In the genomic region with DNA sequence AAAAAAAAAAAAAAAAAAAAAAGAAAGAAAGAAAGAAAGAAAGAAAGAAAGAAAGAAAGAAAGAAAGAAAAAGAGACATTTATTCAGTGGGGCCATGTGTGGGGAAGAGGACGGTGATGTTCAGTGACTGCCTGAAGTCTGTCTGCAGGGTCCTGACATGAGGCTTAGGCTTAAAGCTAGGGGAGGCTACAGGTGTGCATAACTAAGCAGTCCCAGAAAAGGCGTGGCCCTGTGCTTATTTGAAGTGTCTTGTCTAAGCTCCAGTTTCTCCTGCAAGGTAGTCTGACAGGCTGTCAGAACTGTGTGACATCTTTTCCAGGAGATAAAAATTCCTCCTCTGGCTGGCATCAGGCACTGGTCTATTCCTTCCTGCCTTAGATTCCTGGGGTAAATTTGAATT, we compare ENCODE assay signal across 23 mouse cellular contexts. TPM values are rescaled to one million over a fixed set of nuclear protein-coding genes. Genes with fewer than 3 reads are reported as not detected.
DNase-seq lines count a peak whose midpoint lies in the region; ATAC-seq and TF ChIP-seq lines count a peak whose summit lies in the region.
"Had no signal": no experiment of that assay in that cellular context is flagged by ENCODE, and none has a peak within 500 bp of the region (broad histone marks: within the 10 kb centered on the region; RNA-seq: fewer than 3 reads in every experiment).

No protein-coding gene starts in this region.

- no peak for ATAC-seq in embryonic facial prominence, embryonic 14.5 days (ENCODE audit: low read depth)
- ATAC-seq in lung, embryonic 15.5 days (ENCODE audit: borderline replicate concordance, extremely low read depth, low FRiP score, low TSS enrichment), result 0 out of 2 replicates have a peak, but pooled peaks have one; percentile 55
- no peak for ATAC-seq in lung, postnatal 0 days
- ATAC-seq: activated CD4-positive, CD25-positive, alpha-beta regulatory T cell, adult 4 months; CD4-positive, CD25-positive, alpha-beta regulatory T cell, adult 4 months; Patski had no signal

- H3K4me3 ChIP-seq in embryonic facial prominence, embryonic 14.5 days (ENCODE audit: low read depth, low read length), result no peak overlapping the region
- H3K4me3 ChIP-seq in embryonic facial prominence, embryonic 10.5 days, result no peak overlapping the region
- H3K4me3 ChIP-seq in lung, embryonic 15.5 days, result no peak overlapping the region
- no peak overlapping the region for H3K4me3 ChIP-seq in lung, postnatal 0 days (ENCODE audit: low read depth, low read length)

- no peak overlapping the region for H3K27ac ChIP-seq in embryonic facial prominence, embryonic 14.5 days (replicated peaks; ENCODE audit: low read depth, low read length)
- no peak overlapping the region for H3K27ac ChIP-seq in embryonic facial prominence, embryonic 10.5 days (replicated peaks)
- H3K27ac ChIP-seq in lung, embryonic 15.5 days, result 0 out of 2 replicates have a peak overlapping the region, but pooled peaks have one; percentile 18
- H3K27ac ChIP-seq in lung, postnatal 0 days (ENCODE audit: low read length), result no peak overlapping the region

- no peak for TF ChIP-seq EP300 in lung, postnatal 0 days (IDR thresholded peaks at IDR 0.05)

- DNase-seq in embryonic facial prominence, embryonic 14.5 days (ENCODE audit: low spot score), result peak; percentile 46
- DNase-seq in embryonic facial prominence, embryonic 10.5 days (ENCODE audit: low spot score), result no peak
- DNase-seq in heart, adult 11 months, result peak; percentile 86
- DNase-seq in heart, adult 8-10 months (ENCODE audit: low spot score), result no peak
- DNase-seq in lung, adult 18-20 months, result no peak
- peak; percentile 28 for DNase-seq in lung, postnatal 0 days (ENCODE audit: low spot score)
- no peak for DNase-seq in lung, postnatal 14 days
- DNase-seq: adrenal gland, adult 2 months; adrenal gland, adult 8-10 months; adrenal gland, postnatal 10 days; adrenal gland, postnatal 14 days; adrenal gland, postnatal 25 days; adrenal gland, postnatal 36 days; B cell, adult 2 months; cerebellum, adult 11 months; cerebellum, adult 11-12 months had no signal

- WGBS in embryonic facial prominence, embryonic 14.5 days, result 67% methylated on average over 2 of the region's 2 CpGs
- 76% methylated on average over 2 of the region's 2 CpGs for WGBS in embryonic facial prominence, embryonic 10.5 days
- 69% methylated on average over 2 of the region's 2 CpGs for WGBS in lung, embryonic 15.5 days
- 72% methylated on average over 2 of the region's 2 CpGs for WGBS in lung, postnatal 0 days

- no peak overlapping the region for H3K9ac ChIP-seq in embryonic facial prominence, embryonic 14.5 days (ENCODE audit: low read depth, low read length)
- H3K9ac ChIP-seq in lung, embryonic 15.5 days, result no peak overlapping the region
- no peak overlapping the region for H3K9ac ChIP-seq in lung, postnatal 0 days (replicated peaks; ENCODE audit: low read depth)

- H3K9me3 ChIP-seq in embryonic facial prominence, embryonic 14.5 days (ENCODE audit: control insufficient read depth, low read length), result no peaks in the 10 kb centered on the region
- no peaks in the 10 kb centered on the region for H3K9me3 ChIP-seq in embryonic facial prominence, embryonic 10.5 days
- no peaks in the 10 kb centered on the region for H3K9me3 ChIP-seq in lung, embryonic 15.5 days
- no peaks in the 10 kb centered on the region for H3K9me3 ChIP-seq in lung, postnatal 0 days (ENCODE audit: low read length)
- H3K9me3 ChIP-seq: G1E had no signal

- H3K36me3 ChIP-seq in embryonic facial prominence, embryonic 14.5 days (ENCODE audit: control insufficient read depth, insufficient read depth, low read length), result no peaks in the 10 kb centered on the region
- H3K36me3 ChIP-seq in embryonic facial prominence, embryonic 10.5 days (replicated peaks), result no peaks in the 10 kb centered on the region
- H3K36me3 ChIP-seq in lung, embryonic 15.5 days, result no peaks in the 10 kb centered on the region
- H3K36me3 ChIP-seq in lung, postnatal 0 days (ENCODE audit: insufficient read depth, low read length), result no peaks in the 10 kb centered on the region
- H3K36me3 ChIP-seq: G1E had no signal

- H3K4me2 ChIP-seq in embryonic facial prominence, embryonic 14.5 days (ENCODE audit: low read depth, low read length), result no peak overlapping the region
- no peak overlapping the region for H3K4me2 ChIP-seq in lung, embryonic 15.5 days
- H3K4me2 ChIP-seq in lung, postnatal 0 days (replicated peaks; ENCODE audit: low read depth, low read length), result no peak overlapping the region

- H3K4me1 ChIP-seq in embryonic facial prominence, embryonic 14.5 days (ENCODE audit: control insufficient read depth, insufficient read depth, low read length), result no peaks in the 10 kb centered on the region; the same call in 1 of the 2 replicates
- H3K4me1 ChIP-seq in embryonic facial prominence, embryonic 10.5 days, result no peaks in the 10 kb centered on the region
- peaks cover 14% of the 10 kb centered on the region for H3K4me1 ChIP-seq in lung, embryonic 15.5 days
- H3K4me1 ChIP-seq in lung, postnatal 0 days (ENCODE audit: insufficient read depth, low read depth, low read length), result peaks cover 4% of the 10 kb centered on the region; the same call in 1 of the 2 replicates

- no peaks in the 10 kb centered on the region for H3K27me3 ChIP-seq in embryonic facial prominence, embryonic 14.5 days (replicated peaks; ENCODE audit: control insufficient read depth, insufficient read depth, low read length)
- H3K27me3 ChIP-seq in embryonic facial prominence, embryonic 10.5 days (replicated peaks; ENCODE audit: low read depth, poor library complexity, severe bottlenecking), result no peaks in the 10 kb centered on the region
- H3K27me3 ChIP-seq in lung, embryonic 15.5 days, result no peaks in the 10 kb centered on the region
- no peaks in the 10 kb centered on the region for H3K27me3 ChIP-seq in lung, postnatal 0 days (replicated peaks; ENCODE audit: insufficient read depth, low read length)
- H3K27me3 ChIP-seq: CH12.LX, Patski had no signal

- no peak for TF ChIP-seq CTCF in lung, postnatal 0 days (IDR thresholded peaks at IDR 0.05)

RNA-seq across cellular contexts. Expression of gene Plekhg1, which starts 37.6 kb away (rescaled TPM):
- 16.0 and 17.5 TPM in 2 replicates for polyA plus RNA-seq in embryonic facial prominence, embryonic 14.5 days (2014; fragmentation: Nextera tagmentation; extraction: Ambion mirVana)
- 13.7 and 14.4 TPM in 2 replicates for polyA plus RNA-seq in embryonic facial prominence, embryonic 10.5 days (2016; fragmentation: Nextera tagmentation; extraction: Ambion mirVana)
- 1 to 10 TPM; 5.9 to 8.6 (median 7.2) TPM for total RNA-seq in heart, adult 8-10 months (2022)
- 9.4 and 9.9 TPM in 2 replicates for polyA plus RNA-seq in lung, embryonic 15.5 days (2015; fragmentation: Nextera tagmentation; extraction: Ambion mirVana)
- 6.0 and 7.2 TPM in 2 replicates for polyA plus RNA-seq in lung, postnatal 0 days (2015; fragmentation: Nextera tagmentation; extraction: Ambion mirVana)
- total RNA-seq: MEL had no signal

Comparison
In these comparisons a context has a peak if more than half of its experiments do, and no peak if none do; other contexts are left out.
1. DNase-seq: peak in embryonic facial prominence, embryonic 14.5 days (single experiment), heart, adult 11 months (single experiment) and lung, postnatal 0 days (single experiment); none in embryonic facial prominence, embryonic 10.5 days (single experiment), heart, adult 8-10 months (single experiment), lung, adult 18-20 months (0 of 2) and lung, postnatal 14 days (single experiment).